Mouse (Mus musculus): Measurements from ENCODE around the gene Pard3.

DNA sequence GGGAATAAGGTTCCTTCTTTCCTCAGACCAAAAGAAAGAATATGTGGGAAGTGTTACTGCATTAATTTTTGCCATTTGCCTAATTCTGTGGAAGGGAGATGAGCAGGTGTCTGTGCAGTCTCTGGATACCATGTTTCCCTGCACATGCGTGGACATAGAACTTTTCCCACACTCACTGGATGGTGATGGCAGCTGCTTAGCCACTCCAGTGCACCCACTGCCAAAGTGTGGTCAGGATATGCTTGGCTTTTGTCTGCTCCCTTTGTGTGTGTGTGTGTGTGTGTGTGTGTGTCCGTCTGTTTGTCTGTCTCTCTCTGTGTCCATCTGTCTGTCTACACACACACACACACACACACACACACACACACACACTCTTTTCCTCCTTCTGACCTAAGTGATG lies 119.8 kb downstream of the Pard3 start:
- TF ChIP-seq CTCF (IDR thresholded peaks at IDR 0.05; ENCODE audit: low read depth) (no peak), EP300 (IDR thresholded peaks at IDR 0.05; ENCODE audit: low read depth) (no peak)
